Mouse (Mus musculus) spleen, adult 10 weeks (tissue): ENCODE results near the gene Hspa1l. TPM values are rescaled to one million over a fixed set of nuclear protein-coding genes. Genes with fewer than 3 reads are reported as not detected.

ENCODE experiments used
- polyA plus RNA-seq: library from polyadenylated mRNA; stranded (reverse); fragments of 350-450 nt; fragmentation: Illumina TruSeq; extraction: RNeasy Lipid Tissue Mini Kit (QIAGEN cat#74804); gene quantifications from one replicate; pipeline ENCODE4 v1.2.3, GENCODE M21; 2015; ENCODE audit warnings: low replicate concordance; ENCODE audit not compliant: insufficient read depth

Gene Hspa1l
- polyA plus RNA-seq = not detected

DNA sequence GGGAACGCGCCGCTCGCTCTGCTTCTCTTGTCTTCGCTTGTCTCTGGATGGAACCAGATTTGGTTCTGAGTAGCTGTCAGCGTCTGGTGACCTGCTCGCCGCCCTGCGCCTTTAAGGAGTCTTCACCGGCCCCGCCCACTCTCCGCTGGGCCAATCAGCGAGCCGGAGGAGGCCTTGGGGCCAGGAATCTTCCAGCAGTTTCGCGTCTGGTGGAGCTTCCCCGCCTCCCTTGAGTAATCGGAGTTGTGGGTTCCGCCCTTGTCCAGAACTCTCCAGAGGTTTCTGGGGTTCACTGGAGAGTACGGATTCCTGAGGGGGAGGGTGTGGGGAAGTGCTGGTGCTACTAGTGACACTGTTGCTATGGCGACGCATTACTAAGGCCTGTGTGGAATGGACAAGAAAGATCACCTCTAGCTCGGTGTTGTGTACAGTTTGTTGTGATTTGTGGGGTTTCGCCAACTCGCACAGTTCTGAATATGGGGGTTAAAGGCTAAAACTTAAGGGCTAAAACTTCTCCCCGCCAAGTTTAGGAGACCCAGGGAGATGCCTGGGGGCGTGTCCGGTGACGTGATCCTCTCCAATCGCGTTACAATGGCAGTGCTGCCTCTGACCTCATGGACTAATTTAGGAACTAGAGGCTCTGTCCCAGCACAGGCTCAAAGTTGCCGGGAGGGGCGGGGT is at the start of gene Hspa1l, which contains the start of gene Hspa1a:
Gene Hspa1l, plus strand, starts transcription at position 635 of the 681 bp plus-strand sequence.
Gene Hspa1a, minus strand, starts transcription at position 88 of the 681 bp plus-strand sequence.

DNA sequence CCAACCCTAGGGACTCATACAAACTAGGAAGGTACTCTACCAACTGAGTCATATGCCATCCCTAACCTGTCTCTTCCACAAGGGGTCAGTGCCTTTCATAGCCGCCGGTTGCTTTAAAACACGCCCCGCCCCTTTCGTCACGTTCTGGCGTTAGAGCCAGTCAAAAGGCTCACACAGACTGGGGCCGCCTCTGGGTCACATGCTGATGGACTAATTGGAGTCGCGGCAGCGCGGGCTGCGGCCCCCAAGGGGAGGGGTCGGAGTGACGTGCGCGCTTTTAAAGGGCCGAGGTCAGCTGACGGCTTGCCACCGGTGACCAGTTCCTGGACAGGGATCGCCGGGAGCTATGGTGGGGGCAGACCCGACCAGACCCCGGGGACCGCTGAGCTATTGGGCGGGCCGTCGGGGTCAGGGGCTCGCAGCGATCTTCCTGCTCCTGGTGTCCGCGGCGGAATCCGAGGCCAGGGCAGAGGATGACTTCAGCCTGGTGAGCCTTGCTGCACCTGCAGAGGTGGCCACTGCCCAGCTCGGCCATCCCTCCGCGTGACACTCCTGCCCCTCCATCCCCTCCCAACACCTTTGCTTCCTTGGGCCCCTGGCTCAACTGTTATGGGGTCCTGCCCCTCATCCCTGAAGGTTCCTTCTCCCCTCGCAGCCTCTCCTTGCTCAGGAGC is 41.3 kb upstream of the Hspa1l start, which contains the start of gene Neu1:
Gene Neu1, plus strand, starts transcription at position 193 of the 674 bp plus-strand sequence.

DNA sequence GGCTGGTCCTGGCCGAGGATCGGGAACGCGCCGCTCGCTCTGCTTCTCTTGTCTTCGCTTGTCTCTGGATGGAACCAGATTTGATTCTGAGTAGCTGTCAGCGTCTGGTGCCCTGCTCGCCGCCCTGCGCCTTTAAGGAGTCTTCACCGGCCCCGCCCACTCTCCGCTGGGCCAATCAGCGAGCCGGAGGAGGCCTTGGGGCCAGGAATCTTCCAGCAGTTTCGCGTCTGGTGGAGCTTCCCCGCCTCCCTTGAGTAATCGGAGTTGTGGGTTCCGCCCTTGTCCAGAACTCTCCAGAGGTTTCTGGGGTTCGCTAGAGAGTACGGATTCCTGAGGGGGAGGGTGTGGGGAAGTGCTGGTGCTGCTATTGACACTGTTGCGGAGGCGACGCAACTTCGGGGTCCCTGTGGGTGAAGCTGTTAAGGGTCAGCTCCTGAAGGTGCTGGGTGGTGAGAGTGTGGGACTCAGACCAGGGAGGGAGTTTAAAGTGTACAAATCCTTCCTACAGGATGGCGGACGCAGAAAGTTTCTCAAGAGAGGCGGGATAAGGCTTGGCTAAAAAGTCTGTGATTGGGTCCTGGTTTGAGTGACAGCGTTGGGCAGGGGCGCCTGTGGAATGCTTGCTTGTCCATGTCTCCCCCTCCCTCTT is 13.2 kb upstream of the Hspa1l start, which contains the start of gene Hspa1b:
Gene Hspa1b, minus strand, starts transcription at position 109 of the 649 bp plus-strand sequence.

DNA sequence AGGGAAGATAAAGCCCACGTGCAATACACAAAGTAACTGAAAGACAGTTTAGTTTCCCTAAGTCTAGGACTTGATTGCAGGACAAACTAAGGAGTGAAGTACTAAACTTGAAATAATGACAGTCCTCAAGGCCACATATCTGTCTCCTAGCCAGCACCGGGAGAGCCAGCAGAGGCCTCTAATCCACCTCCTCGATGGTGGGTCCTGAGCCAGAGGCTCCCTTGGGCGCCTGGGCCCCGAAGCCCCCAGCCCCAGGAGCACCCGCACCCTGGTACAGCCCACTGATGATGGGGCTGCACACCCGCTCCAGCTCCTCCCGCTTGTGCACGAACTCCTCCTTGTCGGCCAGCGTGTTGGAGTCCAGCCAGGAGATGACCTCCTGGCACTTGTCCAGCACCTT is 2.7 kb upstream of the Hspa1l start, which contains the start of gene Gm20481:
Gene Gm20481, plus strand, starts transcription at position 91 of the 400 bp plus-strand sequence.

DNA sequence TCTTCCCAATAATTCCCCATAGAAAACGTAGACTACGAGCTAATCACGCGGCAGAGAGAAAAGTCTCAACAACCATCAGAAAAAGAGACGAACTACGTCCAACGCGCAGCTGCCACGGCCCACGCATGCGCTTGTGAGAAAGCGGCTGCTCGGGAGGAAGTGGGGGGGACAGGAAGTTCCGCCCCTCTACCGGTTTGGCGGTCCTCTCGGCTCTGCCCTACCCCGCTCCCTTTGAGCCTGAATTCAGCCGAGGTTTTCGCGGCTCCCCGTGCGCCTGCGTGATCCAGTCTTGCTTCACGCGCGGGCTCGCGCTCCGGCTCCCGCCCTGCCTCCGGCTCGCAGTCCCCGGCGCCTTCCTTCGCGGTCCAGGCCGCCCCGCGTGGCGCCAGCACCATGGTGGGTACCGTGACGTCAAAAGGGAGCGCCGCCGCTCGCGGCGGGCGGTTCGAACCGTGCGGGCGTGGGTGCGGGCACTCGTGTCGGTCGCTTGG is 9.2 kb downstream of the Hspa1l start, which contains the start of gene Lsm2:
Gene Lsm2, plus strand, starts transcription at position 173 of the 491 bp plus-strand sequence.

DNA sequence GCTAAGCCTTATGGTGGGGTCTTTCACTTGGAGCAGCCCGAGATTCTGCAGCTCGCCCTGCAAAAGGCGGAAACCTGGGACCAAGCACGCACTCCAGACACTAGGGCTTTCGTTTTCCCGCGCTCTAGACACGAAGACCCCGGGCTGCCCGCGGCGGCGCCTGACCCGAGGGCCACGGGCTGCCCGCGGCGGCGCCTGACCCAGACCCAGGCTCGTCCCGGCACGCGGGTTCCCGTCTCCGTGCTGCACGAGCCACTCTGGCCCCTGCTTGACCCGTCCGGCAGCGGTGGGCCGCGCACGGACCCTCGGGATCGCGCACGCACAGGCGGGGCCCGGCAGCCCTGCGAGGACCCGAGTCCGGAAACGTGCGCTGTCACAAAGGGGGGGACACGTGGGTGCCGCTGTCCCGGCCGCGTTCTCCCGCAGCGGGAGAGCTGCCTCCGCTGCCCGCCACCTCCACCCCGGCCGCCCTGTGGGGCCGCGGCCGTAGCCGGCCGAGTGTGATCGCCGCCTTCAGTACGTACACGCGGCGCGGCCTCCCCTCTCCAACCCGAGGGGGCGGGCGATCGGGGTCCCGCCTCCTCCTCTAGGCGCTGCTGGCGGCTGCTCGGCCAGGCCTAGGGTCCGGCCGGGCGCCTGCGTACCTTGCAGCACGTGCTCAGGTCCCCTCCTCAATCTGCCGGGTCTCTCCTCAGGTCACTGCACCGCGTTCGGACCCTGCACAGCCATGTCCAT is 28.4 kb downstream of the Hspa1l start, which contains the start of gene Vars:
Gene Vars, plus strand, starts transcription at position 271 of the 735 bp plus-strand sequence.

DNA sequence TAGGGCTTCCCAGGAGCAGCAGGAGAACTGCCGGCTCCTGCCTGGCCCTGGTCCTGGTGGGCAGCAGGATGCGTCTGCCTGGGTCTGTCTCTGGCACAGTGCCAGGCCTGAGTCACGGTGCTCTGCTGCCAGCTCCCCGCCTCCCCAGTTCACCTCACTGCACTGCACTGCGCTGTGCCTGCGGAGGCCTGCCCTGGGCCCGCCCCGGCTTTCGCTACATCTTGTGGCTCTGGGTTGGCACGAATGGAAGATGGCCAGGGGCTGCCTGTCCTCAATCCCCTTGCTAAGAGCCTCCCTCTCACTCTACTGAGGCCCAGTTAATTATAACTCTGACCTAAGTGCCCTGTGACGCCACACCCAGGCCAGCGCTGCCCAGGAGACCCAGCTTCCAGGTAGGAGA is 43.9 kb downstream of the Hspa1l start, which contains the start of gene Vwa7:
Gene Vwa7, plus strand, starts transcription at position 204 of the 400 bp plus-strand sequence.

DNA sequence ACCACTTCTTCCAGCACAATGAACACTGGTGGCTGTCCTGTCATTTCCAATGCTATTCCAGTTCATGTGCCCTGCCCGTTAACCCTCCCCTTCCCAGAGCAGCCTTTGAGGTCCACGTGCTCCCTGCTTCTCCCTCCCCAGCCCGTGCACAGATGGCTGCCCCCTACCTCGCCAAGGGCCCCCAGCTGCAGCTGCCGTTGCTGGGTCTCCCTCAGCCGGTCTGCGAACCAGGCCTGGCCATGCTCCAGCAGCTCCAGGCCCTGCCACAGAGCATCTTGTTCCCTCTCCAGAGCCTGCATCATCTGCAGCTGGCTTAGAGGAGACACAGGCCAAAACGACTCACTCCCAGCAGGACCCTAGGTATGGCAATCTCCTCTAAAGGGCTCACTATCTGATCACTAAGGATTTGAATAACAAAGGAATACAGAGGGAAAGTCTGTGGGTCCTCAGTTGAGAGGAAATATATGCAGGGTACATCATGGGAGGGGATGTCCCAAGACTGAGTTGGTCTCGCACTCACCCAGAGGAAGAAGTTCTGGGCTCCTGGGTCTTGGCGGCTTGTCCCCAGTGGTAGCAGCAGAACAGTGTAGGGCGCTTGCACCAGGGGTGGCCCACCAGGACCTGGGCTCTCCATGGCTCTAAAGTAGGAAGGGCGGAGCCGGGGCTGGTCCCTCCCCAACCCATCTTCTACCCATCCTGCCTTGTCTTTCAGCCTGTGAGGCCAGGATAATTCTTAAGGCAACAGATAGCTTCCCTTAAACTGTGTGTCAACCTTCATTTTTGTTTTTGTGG is 55.0 kb downstream of the Hspa1l start, which contains the start of gene Sapcd1:
Gene Sapcd1, minus strand, starts transcription at position 740 of the 792 bp plus-strand sequence.

Other genes with a start within 250 kb of the Hspa1l start
- 87.9 TPM for gene C4b, start 228.8 kb upstream of the Hspa1l start, polyA plus RNA-seq
- gene Cyp21a1, start 168.1 kb upstream of the Hspa1l start, polyA plus RNA-seq = 1.4 TPM
- 32.1 TPM for gene Stk19, start 135.8 kb upstream of the Hspa1l start, polyA plus RNA-seq
- 22.4 TPM for gene Dxo, start 135.7 kb upstream of the Hspa1l start, polyA plus RNA-seq
- 31.3 TPM for gene Skiv2l, start 122.5 kb upstream of the Hspa1l start, polyA plus RNA-seq
- gene Nelfe, start 122.3 kb upstream of the Hspa1l start, polyA plus RNA-seq = 16.3 TPM
- 101 TPM for gene Cfb, start 110.2 kb upstream of the Hspa1l start, polyA plus RNA-seq
- 3.5 TPM for gene Zbtb12, start 93.2 kb upstream of the Hspa1l start, polyA plus RNA-seq
- not detected for gene Gm20547, start 90.7 kb upstream of the Hspa1l start, polyA plus RNA-seq
- 38.7 TPM for gene C2, start 74.4 kb upstream of the Hspa1l start, polyA plus RNA-seq
- gene Ehmt2, start 74.2 kb upstream of the Hspa1l start, polyA plus RNA-seq = 55.6 TPM
- gene Slc44a4, start 58.2 kb upstream of the Hspa1l start, polyA plus RNA-seq = not detected
- 21.7 TPM for gene Neu1, start 41.5 kb upstream of the Hspa1l start, polyA plus RNA-seq
- gene Hspa1b, start 13.5 kb upstream of the Hspa1l start, polyA plus RNA-seq = 1.2 TPM
- gene Gm20481, start 2.8 kb upstream of the Hspa1l start, polyA plus RNA-seq = not detected
- gene Hspa1a, start 547 bp upstream of the Hspa1l start, polyA plus RNA-seq = 0.52 TPM
- 45.5 TPM for gene Lsm2, start 9.2 kb downstream of the Hspa1l start, polyA plus RNA-seq
- gene Vars, start 28.3 kb downstream of the Hspa1l start, polyA plus RNA-seq = 100 TPM
- gene Vwa7, start 43.9 kb downstream of the Hspa1l start, polyA plus RNA-seq = 0.54 TPM
- gene Sapcd1, start 55.3 kb downstream of the Hspa1l start, polyA plus RNA-seq = 2.6 TPM
- 6.1 TPM for gene Msh5, start 74.0 kb downstream of the Hspa1l start, polyA plus RNA-seq
- gene Clic1, start 77.3 kb downstream of the Hspa1l start, polyA plus RNA-seq = 228 TPM
- 3.2 TPM for gene Ddah2, start 86.3 kb downstream of the Hspa1l start, polyA plus RNA-seq
- 0.26 TPM for gene Ly6g6c, start 92.7 kb downstream of the Hspa1l start, polyA plus RNA-seq
- 2.5 TPM for gene Mpig6b, start 93.5 kb downstream of the Hspa1l start, polyA plus RNA-seq
- gene Ly6g6e, start 104.2 kb downstream of the Hspa1l start, polyA plus RNA-seq = not detected
- not detected for gene Ly6g6d, start 105.4 kb downstream of the Hspa1l start, polyA plus RNA-seq
- gene Ly6g6f, start 112.9 kb downstream of the Hspa1l start, polyA plus RNA-seq = 0.93 TPM
- 19.7 TPM for gene Abhd16a, start 116.6 kb downstream of the Hspa1l start, polyA plus RNA-seq
- not detected for gene Ly6g5c, start 135.6 kb downstream of the Hspa1l start, polyA plus RNA-seq
- gene Ly6g5b, start 142.7 kb downstream of the Hspa1l start, polyA plus RNA-seq = 1.6 TPM
- 24.2 TPM for gene Gpank1, start 148.8 kb downstream of the Hspa1l start, polyA plus RNA-seq
- gene Csnk2b, start 149.3 kb downstream of the Hspa1l start, polyA plus RNA-seq = 133 TPM
- gene D17H6S53E, start 153.7 kb downstream of the Hspa1l start, polyA plus RNA-seq = 15.5 TPM
- 0.33 TPM for gene Apom, start 159.3 kb downstream of the Hspa1l start, polyA plus RNA-seq
- gene Bag6, start 162.5 kb downstream of the Hspa1l start, polyA plus RNA-seq = 69.9 TPM
- 58.2 TPM for gene Prrc2a, start 192.2 kb downstream of the Hspa1l start, polyA plus RNA-seq
- gene Aif1, start 203.4 kb downstream of the Hspa1l start, polyA plus RNA-seq = 157 TPM
- 139 TPM for gene Lst1, start 215.7 kb downstream of the Hspa1l start, polyA plus RNA-seq
- gene Ltb, start 221.7 kb downstream of the Hspa1l start, polyA plus RNA-seq = 99.6 TPM
- gene Tnf, start 229.3 kb downstream of the Hspa1l start, polyA plus RNA-seq = 15.3 TPM
- gene Lta, start 232.6 kb downstream of the Hspa1l start, polyA plus RNA-seq = 24.3 TPM
- 0.72 TPM for gene Gm16181, start 248.1 kb downstream of the Hspa1l start, polyA plus RNA-seq